Mouse (Mus musculus) CH12.LX (cell line): ENCODE data around the gene Olfr1204.

Experiments used
- BHLHE40 ChIP-seq: IDR thresholded peaks from 2 replicates; pipeline ENCODE4 v1.6.1; 2011; ENCODE audit warnings: mild to moderate bottlenecking, low read depth, low read length, improper control_type of control experiment
- CHD1 ChIP-seq: IDR thresholded peaks from 2 replicates; pipeline ENCODE4 v1.6.1; 2012; ENCODE audit warnings: low read depth, low read length, improper control_type of control experiment, inconsistent platforms
- CTCF ChIP-seq, 2 experiments: IDR thresholded peaks in 1 of 2; conservative IDR thresholded peaks in 1 of 2; 2 replicates each; pipeline ENCODE4 v1.5.1; 2011 to 2012; ENCODE audit warnings: low read depth in 2 of 2, low read length in 2 of 2, improper control_type of control experiment in 1 of 2, inconsistent platforms in 1 of 2, mild to moderate bottlenecking in 1 of 2, moderate library complexity in 1 of 2
- EP300 ChIP-seq: IDR thresholded peaks from 2 replicates; pipeline ENCODE4 v1.6.1; 2011; ENCODE audit warnings: low read length, improper control_type of control experiment
- GABPA ChIP-seq: IDR thresholded peaks from 2 replicates; pipeline ENCODE4 v1.6.1; 2012; ENCODE audit warnings: low read depth, low read length, improper control_type of control experiment, inconsistent platforms; ENCODE audit not compliant: insufficient replicate concordance
- HCFC1 ChIP-seq: IDR thresholded peaks from 2 replicates; pipeline ENCODE4 v1.6.1; 2012; ENCODE audit warnings: low read depth, mild to moderate bottlenecking, inconsistent platforms, low read length, improper control_type of control experiment
- MAFK ChIP-seq: IDR thresholded peaks from 2 replicates; pipeline ENCODE4 v1.6.1; 2011; ENCODE audit warnings: low read length, improper control_type of control experiment; ENCODE audit not compliant: insufficient replicate concordance
- MAX ChIP-seq: IDR thresholded peaks from 2 replicates; pipeline ENCODE4 v1.6.1; 2011; ENCODE audit warnings: low read length, improper control_type of control experiment
- POLR2A ChIP-seq: IDR thresholded peaks from 2 replicates; pipeline ENCODE4 v1.6.1; 2011; ENCODE audit warnings: low read depth, mild to moderate bottlenecking, improper control_type of control experiment, low read length
- RAD21 ChIP-seq: IDR thresholded peaks from 2 replicates; pipeline ENCODE4 v1.6.1; 2011; ENCODE audit warnings: low read depth, mild to moderate bottlenecking, low read length, improper control_type of control experiment, moderate library complexity
- ZC3H11A ChIP-seq: IDR thresholded peaks from 2 replicates; pipeline ENCODE4 v1.6.1; 2012; ENCODE audit warnings: low read depth, mild to moderate bottlenecking, inconsistent platforms, low read length, improper control_type of control experiment
- ZKSCAN1 ChIP-seq: IDR thresholded peaks from 2 replicates; pipeline ENCODE4 v1.6.1; 2012; ENCODE audit warnings: low read depth, inconsistent platforms, low read length, improper control_type of control experiment, borderline replicate concordance
- ZNF384 ChIP-seq: IDR thresholded peaks from 2 replicates; pipeline ENCODE4 v1.6.1; 2012; ENCODE audit warnings: low read depth, low read length, improper control_type of control experiment, inconsistent platforms

DNA sequence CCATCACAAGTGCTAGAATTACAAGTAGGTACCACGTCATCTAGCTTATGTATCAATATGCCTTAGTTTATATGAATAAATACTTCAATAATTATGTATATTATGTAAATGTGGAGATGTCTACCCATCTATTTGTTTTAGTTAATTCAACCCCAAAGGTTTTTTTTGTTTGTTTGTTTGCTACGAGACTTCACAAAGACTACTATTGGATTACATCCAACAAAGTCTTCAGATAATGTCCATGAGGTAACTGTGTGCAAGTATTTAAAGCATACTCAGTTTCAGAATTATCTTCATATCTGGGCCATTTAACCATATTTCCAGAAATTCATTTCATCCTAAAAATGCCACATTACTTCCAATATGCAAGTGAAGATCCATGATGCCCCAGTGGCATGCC, 19.7 kb upstream of the Olfr1204 start, which contains the start of gene Olfr1205:
- TF ChIP-seq POLR2A (no peak), ZNF384 (no peak), HCFC1 (no peak), RAD21 (no peak), MAX (no peak), CTCF (conservative IDR thresholded peaks at IDR 0.05 in 1 of 2, IDR thresholded peaks at IDR 0.05 in 1 of 2; ENCODE audit: low read depth in 2 of 2, low read length in 2 of 2) (no peak), BHLHE40 (no peak), CHD1 (no peak), MAFK (no peak), ZC3H11A (no peak), EP300 (no peak), ZKSCAN1 (no peak), GABPA (no peak)
